Mouse (Mus musculus) kidney, embryonic 15.5 days (tissue): ENCODE measurements around the gene Amdhd2. TPM values are rescaled to one million over a fixed set of nuclear protein-coding genes. Genes with fewer than 3 reads are reported as not detected.
"Not testable (repeated sequence)": the region's sequence is repeated elsewhere in the genome, so short reads cannot be mapped to it uniquely, and the experiment has no call there.

Experiments used
- ATAC-seq: fragments of 200-750 bp; cut with Nextera tagmentation; replicated peaks from 2 replicates; pipeline ENCODE4 v1.8.0; 2017; ENCODE audit warnings: moderate TSS enrichment; ENCODE audit not compliant: low FRiP score
- H3K27ac ChIP-seq: fragments of 300-500 bp; sonication (generic); 2 replicates; pipeline ENCODE4 v1.5.1; 2015; ENCODE audit warnings: mild to moderate bottlenecking, inconsistent platforms
- H3K27me3 ChIP-seq: fragments of 300-500 bp; sonication (generic); 2 replicates; pipeline ENCODE4 v1.6.1; 2015; ENCODE audit warnings: inconsistent platforms
- H3K36me3 ChIP-seq: fragments of 300-500 bp; sonication (generic); 2 replicates; pipeline ENCODE4 v1.6.1; 2015; ENCODE audit warnings: inconsistent platforms
- H3K4me1 ChIP-seq: fragments of 300-500 bp; sonication (generic); 2 replicates; pipeline ENCODE4 v1.6.1; 2015; ENCODE audit warnings: inconsistent platforms
- H3K4me2 ChIP-seq: fragments of 300-500 bp; sonication (generic); 2 replicates; pipeline ENCODE4 v1.6.1; 2015; ENCODE audit warnings: moderate library complexity, mild to moderate bottlenecking, inconsistent platforms
- H3K4me3 ChIP-seq: fragments of 300-500 bp; sonication (generic); replicated peaks from 2 replicates; pipeline ENCODE4 v1.5.1; 2015; ENCODE audit warnings: mild to moderate bottlenecking, inconsistent platforms
- H3K9ac ChIP-seq: fragments of 300-500 bp; sonication (generic); 2 replicates; pipeline ENCODE4 v1.6.1; 2015; ENCODE audit warnings: mild to moderate bottlenecking, inconsistent platforms
- H3K9me3 ChIP-seq: fragments of 300-500 bp; sonication (generic); replicated peaks from 2 replicates; pipeline ENCODE4 v1.6.1; 2016; ENCODE audit warnings: inconsistent platforms
- WGBS: fragments of 180-500 bp; shearing (Covaris S2); methylation state at CpG from one replicate; pipeline ENCODE4 v1.1.7; 2015; ENCODE audit warnings: mixed read lengths; 5-methylcytosine and 5-hydroxymethylcytosine counted together
- polyA plus RNA-seq: library from polyadenylated mRNA; unstranded; fragments of >200 nt; fragmentation: Nextera tagmentation; extraction: Ambion mirVana; gene quantifications from 2 replicates; pipeline ENCODE4 v1.2.1, GENCODE M21; 2015

The Amdhd2 gene
- polyA plus RNA-seq, 1 experiment from 2014 or later = 40.9 TPM

GRCm38 (mm10) chr17:24149421-24149820 is 14.1 kb downstream of the Amdhd2 start:
- Histone ChIP-seq H3K4me1 (peaks cover 13% of the 10 kb centered on the region), H3K27ac (no peak overlapping the region), H3K9ac (no peak overlapping the region), H3K36me3 (0 out of 2 replicates have a peak, but pooled peaks cover 1% of the 10 kb centered on the region), H3K9me3 (no peaks in the 10 kb centered on the region), H3K4me3 (no peak overlapping the region), H3K27me3 (no peaks in the 10 kb centered on the region), H3K4me2 (no peak overlapping the region)
- no peak for ATAC-seq
- WGBS = 89% methylated on average over 7 of the region's 7 CpGs

DNA sequence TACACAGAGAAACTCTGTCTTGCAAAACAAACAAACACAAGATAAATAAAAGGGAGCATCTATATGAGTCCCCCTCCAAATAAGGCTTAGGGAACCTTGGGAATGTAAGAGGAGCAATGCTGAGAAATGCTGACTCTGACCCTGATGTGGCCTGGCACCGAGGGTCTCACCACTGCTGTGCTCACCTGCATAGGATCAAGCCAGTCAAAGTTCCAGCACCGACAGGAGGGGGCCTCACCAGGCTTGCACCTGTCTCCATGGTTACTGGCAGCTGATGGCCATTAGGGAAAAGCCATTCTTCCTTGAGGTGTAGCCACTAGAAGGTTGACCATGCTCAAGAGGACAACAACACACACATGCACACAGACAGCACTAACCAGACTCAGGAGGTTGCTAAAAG is 20.7 kb downstream of the Amdhd2 start:
- Histone ChIP-seq H3K4me2 (no peak overlapping the region), H3K36me3 (no peaks in the 10 kb centered on the region), H3K9me3 (no peaks in the 10 kb centered on the region), H3K27ac (no peak overlapping the region), H3K4me1 (peaks cover 26% of the 10 kb centered on the region), H3K4me3 (no peak overlapping the region), H3K9ac (no peak overlapping the region), H3K27me3 (no peaks in the 10 kb centered on the region)
- whole genome bisulfite sequencing = 48% methylated on average over 2 of the region's 2 CpGs
- ATAC-seq = no peak

DNA sequence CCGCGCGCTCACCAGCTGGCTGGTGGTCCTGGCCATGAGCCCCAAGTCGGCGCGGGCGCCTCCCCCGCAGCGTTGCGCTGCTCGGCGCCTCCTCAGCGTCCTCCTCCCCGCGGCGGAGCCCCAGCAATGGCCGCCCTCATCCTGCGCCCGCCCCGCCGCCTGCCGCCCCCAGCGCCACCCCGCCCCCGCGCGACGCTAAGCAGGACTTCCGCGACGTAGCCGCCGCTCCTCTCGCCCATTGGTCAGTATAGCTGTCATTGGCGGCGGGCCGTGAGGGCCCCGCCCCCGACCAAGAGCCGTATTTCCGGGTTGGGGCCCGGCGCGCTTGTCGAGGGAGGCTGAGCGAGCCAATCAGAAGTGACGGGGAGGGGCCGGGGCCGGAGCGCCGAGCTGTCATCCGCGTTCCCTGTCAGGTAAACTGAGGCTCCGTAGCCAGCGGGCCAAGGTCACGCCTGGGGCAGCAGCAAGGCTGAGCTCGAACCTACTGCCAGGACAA is 22.1 kb downstream of the Amdhd2 start:
- Histone ChIP-seq H3K4me3 (peak overlapping the region; percentile 83), H3K36me3 (no peaks in the 10 kb centered on the region), H3K4me1 (peaks cover 28% of the 10 kb centered on the region), H3K4me2 (peak overlapping the region; percentile 82), H3K9me3 (no peaks in the 10 kb centered on the region), H3K27me3 (no peaks in the 10 kb centered on the region), H3K9ac (peak overlapping the region; percentile 85), H3K27ac (peak overlapping the region; percentile 90)
- peak; percentile 98 for ATAC-seq
- under 1% methylated on average over 36 of the region's 57 CpGs for WGBS

DNA sequence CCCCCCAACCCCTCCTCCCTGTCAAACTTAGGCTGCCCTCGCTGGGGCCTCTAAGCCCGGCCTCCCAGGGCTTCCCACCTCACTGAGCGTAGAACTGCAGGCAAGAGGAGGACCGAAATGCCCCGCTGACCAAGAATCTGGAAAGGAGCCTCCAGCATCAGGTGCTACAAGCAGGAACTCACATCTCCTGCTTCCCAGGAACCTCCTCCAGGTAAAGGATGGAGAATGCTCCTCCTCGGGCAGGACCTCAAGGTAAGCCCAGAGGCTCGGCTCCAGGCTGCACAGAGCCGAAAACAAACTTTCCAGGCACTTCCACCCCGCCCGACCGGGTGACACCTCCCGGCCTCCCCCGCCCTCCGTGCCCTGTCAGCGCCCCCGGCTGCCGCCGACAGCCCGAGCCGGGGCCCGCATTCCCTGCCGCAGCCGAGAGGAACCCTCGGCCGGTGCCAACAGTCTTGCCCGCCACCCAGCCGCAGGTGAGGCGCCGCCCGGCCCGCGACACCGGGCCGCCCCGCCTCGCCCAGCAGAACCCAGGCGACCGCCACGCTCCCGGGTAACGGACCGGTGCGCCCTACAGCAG is 22.6 kb downstream of the Amdhd2 start:
- no peaks in the 10 kb centered on the region for H3K36me3 ChIP-seq
- H3K4me2 ChIP-seq = peak overlapping the region; percentile 82
- no peaks in the 10 kb centered on the region for H3K9me3 ChIP-seq
- H3K4me3 ChIP-seq = peak overlapping the region; percentile 83
- peak overlapping the region; percentile 90 for H3K27ac ChIP-seq
- under 1% methylated on average over 38 of the region's 43 CpGs for WGBS
- H3K27me3 ChIP-seq = no peaks in the 10 kb centered on the region
- peak overlapping the region; percentile 85 for H3K9ac ChIP-seq
- ATAC-seq = peak; percentile 71
- peaks cover 28% of the 10 kb centered on the region for H3K4me1 ChIP-seq

DNA sequence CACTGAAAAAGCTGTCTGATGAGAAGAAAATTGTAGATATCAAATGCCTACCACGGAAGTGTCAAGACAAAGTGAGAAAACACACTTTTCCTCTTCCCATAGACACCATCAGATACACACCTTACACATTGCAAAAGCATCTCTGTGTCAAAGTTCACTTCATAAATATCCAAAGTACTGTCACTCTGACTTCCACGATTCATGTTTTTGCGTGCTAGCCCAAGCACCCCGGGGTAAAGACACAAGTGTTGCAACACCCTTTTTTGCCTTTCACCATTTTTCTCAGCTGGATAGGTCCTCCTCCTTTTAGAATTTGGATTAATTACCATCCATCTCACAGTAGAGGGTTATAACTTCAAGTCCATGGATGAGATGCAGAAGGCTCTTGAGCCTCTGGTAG is 23.6 kb downstream of the Amdhd2 start:
- Histone ChIP-seq H3K9me3 (no peaks in the 10 kb centered on the region), H3K27ac (peak overlapping the region; percentile 90; the same call in 1 of the 2 replicates), H3K9ac (peak overlapping the region; percentile 85), H3K36me3 (no peaks in the 10 kb centered on the region), H3K4me3 (peak overlapping the region; percentile 83), H3K4me2 (peak overlapping the region; percentile 82), H3K27me3 (no peaks in the 10 kb centered on the region), H3K4me1 (peaks cover 28% of the 10 kb centered on the region)
- WGBS = 87% methylated on average over 4 of the region's 4 CpGs
- ATAC-seq = no peak

GRCm38 (mm10) chr17:24139256-24139655 is 24.3 kb downstream of the Amdhd2 start:
- WGBS = 66% methylated on average over 3 of the region's 3 CpGs

DNA sequence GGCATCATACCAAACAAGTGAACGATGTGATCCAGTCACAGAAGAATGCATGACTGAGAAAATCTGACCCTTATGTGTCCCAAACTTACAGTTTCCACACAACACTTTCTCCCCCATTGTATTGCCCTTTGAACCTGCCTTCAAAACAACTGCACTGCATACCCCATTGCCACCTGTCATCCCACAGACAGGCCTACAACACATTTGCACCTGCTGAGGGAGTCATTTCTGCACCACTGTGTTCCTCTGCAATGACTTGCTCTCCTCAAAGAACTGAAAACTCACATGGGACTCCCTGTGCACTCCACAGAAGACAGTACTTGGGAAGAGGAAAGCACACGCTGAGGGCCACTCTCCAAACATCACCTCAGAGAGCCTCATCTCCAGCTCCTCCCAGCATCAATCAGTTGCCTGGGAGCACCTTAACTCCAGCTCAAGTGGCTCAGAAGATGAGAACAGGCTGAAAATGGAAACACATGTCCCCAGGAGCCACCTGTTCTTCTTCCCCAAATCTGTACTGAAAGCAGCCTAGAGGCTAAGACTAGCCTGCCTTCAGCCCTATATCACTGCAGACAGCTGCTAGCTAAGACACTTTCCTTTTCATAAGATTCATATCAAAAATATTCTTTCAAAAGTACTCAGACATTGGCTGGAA is 26.2 kb downstream of the Amdhd2 start:
- H3K27me3 ChIP-seq = no peaks in the 10 kb centered on the region
- no peak for ATAC-seq
- peaks cover 28% of the 10 kb centered on the region for H3K4me1 ChIP-seq
- 81% methylated on average over 2 of the region's 2 CpGs for WGBS
- H3K9me3 ChIP-seq = no peaks in the 10 kb centered on the region
- H3K4me2 ChIP-seq = no peak overlapping the region
- no peak overlapping the region for H3K9ac ChIP-seq
- H3K4me3 ChIP-seq = no peak overlapping the region
- no peak overlapping the region for H3K27ac ChIP-seq
- no peaks in the 10 kb centered on the region for H3K36me3 ChIP-seq

More at GRCm38 (mm10) chr17:24139256-24139655, 24.3 kb downstream of the Amdhd2 start:
- H3K36me3 ChIP-seq = no peaks in the 10 kb centered on the region
- H3K27me3 ChIP-seq = no peaks in the 10 kb centered on the region
- no peak overlapping the region for H3K4me3 ChIP-seq
- H3K9me3 ChIP-seq = no peaks in the 10 kb centered on the region
- H3K4me1 ChIP-seq = peaks cover 28% of the 10 kb centered on the region
- ATAC-seq = no peak
- H3K27ac ChIP-seq = no peak overlapping the region
- no peak overlapping the region for H3K4me2 ChIP-seq
- no peak overlapping the region for H3K9ac ChIP-seq

- H3K4me2 ChIP-seq = no peak overlapping the region
Measured at GRCm38 (mm10) chr17:24134062-24134461, 29.5 kb downstream of the Amdhd2 start.

DNA sequence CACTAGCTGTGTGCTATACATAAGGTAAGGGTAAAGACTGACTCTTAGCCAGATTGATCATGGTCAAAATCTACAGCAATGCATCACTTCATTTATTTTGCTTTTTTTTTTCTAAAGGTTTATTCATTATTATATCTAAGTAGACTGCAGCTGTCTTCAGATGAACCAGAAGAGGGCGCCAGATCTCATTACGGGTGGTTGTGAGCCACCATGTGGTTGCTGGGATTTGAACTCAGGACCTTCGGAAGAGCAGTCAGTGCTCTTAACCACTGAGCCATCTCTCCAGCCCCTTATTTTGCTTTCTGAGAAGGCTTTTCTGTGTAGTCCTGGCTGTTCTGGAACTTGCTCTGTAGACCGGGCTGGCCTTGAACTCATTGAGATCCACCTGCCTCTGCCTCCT is 30.6 kb downstream of the Amdhd2 start:
- H3K27me3 ChIP-seq, H3K4me3 ChIP-seq, H3K9me3 ChIP-seq, H3K27ac ChIP-seq, ATAC-seq, H3K9ac ChIP-seq, H3K36me3 ChIP-seq, H3K4me1 ChIP-seq, H3K4me2 ChIP-seq: not testable (repeated sequence)
- 93% methylated on average over 4 of the region's 4 CpGs for WGBS

More at GRCm38 (mm10) chr17:24134062-24134461, 29.5 kb downstream of the Amdhd2 start:
- Histone ChIP-seq H3K4me1 (peaks cover 10% of the 10 kb centered on the region; the same call in 1 of the 2 replicates), H3K36me3 (no peaks in the 10 kb centered on the region), H3K4me3 (no peak overlapping the region), H3K27me3 (no peaks in the 10 kb centered on the region), H3K9me3 (no peaks in the 10 kb centered on the region), H3K9ac (no peak overlapping the region), H3K27ac (no peak overlapping the region)
- no peak for ATAC-seq

DNA sequence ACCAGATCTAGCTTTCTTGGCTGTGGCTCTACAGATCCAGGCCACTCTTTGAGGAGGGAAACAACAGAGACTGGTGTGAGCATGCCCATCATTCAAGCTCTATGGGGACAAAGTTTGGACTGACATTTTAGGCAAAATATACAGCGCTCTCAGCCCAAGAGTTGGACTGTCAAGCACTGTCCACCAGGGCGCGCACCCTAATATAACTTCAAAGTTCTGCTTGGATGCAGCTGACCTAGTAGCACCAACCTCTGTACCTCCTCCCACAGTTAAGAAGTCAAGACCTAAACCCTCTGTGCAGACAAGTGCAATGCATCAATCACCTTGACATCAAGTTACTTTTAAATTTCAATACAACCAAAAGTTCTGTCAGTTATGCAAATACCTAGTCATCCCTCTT is 32.0 kb downstream of the Amdhd2 start:
- H3K9me3 ChIP-seq = no peaks in the 10 kb centered on the region
- H3K4me2 ChIP-seq = no peak overlapping the region
- H3K27me3 ChIP-seq = no peaks in the 10 kb centered on the region
- H3K4me3 ChIP-seq = no peak overlapping the region
- WGBS = 70% methylated on average over 3 of the region's 3 CpGs
- ATAC-seq = no peak
- H3K27ac ChIP-seq = no peak overlapping the region
- H3K4me1 ChIP-seq = peaks cover 6% of the 10 kb centered on the region; the same call in 1 of the 2 replicates
- no peak overlapping the region for H3K9ac ChIP-seq
- H3K36me3 ChIP-seq = no peaks in the 10 kb centered on the region

GRCm38 (mm10) chr17:24129246-24129645 is 34.3 kb downstream of the Amdhd2 start:
- H3K4me3 ChIP-seq, H3K36me3 ChIP-seq, ATAC-seq, H3K27ac ChIP-seq, H3K27me3 ChIP-seq, H3K9ac ChIP-seq, H3K4me2 ChIP-seq, H3K9me3 ChIP-seq, H3K4me1 ChIP-seq: not testable (repeated sequence)
- WGBS = 91% methylated on average over 4 of the region's 4 CpGs

DNA sequence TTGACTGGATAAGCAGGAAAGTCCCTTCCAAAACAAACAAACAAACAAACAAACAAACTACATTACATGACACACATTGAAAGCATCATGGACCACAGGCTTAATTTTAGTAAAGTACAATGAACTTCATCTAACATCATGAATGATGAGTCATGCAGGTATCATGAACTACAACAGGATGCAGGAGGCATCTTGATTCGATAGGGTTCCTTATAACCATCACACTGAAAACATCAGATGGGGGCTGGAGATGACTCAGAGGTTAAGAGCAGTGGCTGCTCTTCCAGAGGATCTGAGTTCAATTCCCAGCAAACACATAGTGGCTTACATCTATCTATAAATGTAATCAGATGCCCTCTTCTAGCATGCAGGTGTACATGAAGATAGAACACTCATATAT is 36.0 kb downstream of the Amdhd2 start:
- Histone ChIP-seq H3K9ac (no peak overlapping the region), H3K27me3 (no peaks in the 10 kb centered on the region), H3K36me3 (no peaks in the 10 kb centered on the region), H3K27ac (no peak overlapping the region), H3K4me1 (peaks cover 6% of the 10 kb centered on the region; the same call in 1 of the 2 replicates), H3K4me3 (no peak overlapping the region), H3K9me3 (no peaks in the 10 kb centered on the region), H3K4me2 (no peak overlapping the region)
- no peak for ATAC-seq
- WGBS = 75% methylated on average over 1 of the region's 1 CpGs
